Mouse (Mus musculus): ENCODE data around the gene Lyzl4. TPM values are rescaled to one million over a fixed set of nuclear protein-coding genes. Genes with fewer than 3 reads are reported as not detected.

Gene Lyzl4
- polyA plus RNA-seq, 1 experiment from 2014 or later: 0.12 TPM

- Histone ChIP-seq H3K27me3 (ENCODE audit: insufficient read depth, low read length) (no peaks in the 10 kb centered on the region), H3K9me3 (ENCODE audit: low read length) (no peaks in the 10 kb centered on the region), H3K4me2 (ENCODE audit: low read depth, low read length) (no peak overlapping the region), H3K9ac (replicated peaks) (no peak overlapping the region), H3K4me3 (ENCODE audit: low read depth, low read length) (no peak overlapping the region), H3K36me3 (replicated peaks; ENCODE audit: insufficient read depth, low read length) (no peaks in the 10 kb centered on the region), H3K27ac (ENCODE audit: low read depth) (no peak overlapping the region), H3K4me1 (ENCODE audit: insufficient read depth) (no peaks in the 10 kb centered on the region)
- DNase-seq (no peak), ATAC-seq (no peak)
- TF ChIP-seq CTCF (IDR thresholded peaks at IDR 0.05; ENCODE audit: low read depth) (no peak), EP300 (IDR thresholded peaks at IDR 0.05; ENCODE audit: low read depth) (no peak)
These were observed 27.6 kb downstream of the Lyzl4 start for GRCm38 (mm10) chr9:121614241-121614757.

- 23% methylated on average over 5 of the region's 5 CpGs for WGBS (ENCODE audit: insufficient replicate concordance)
- no peak for ATAC-seq
- H3K4me1 ChIP-seq (ENCODE audit: insufficient read depth): no peaks in the 10 kb centered on the region
These were observed 28.7 kb downstream of the Lyzl4 start for GRCm38 (mm10) chr9:121613192-121613591.

GRCm38 (mm10) chr9:121609381-121609780 lies 32.5 kb downstream of the Lyzl4 start:
- WGBS (ENCODE audit: insufficient replicate concordance): 38% methylated on average over 6 of the region's 6 CpGs
- TF ChIP-seq EP300 (IDR thresholded peaks at IDR 0.05; ENCODE audit: low read depth) (no peak), CTCF (IDR thresholded peaks at IDR 0.05; ENCODE audit: low read depth) (no peak)
- Histone ChIP-seq H3K9ac (replicated peaks) (no peak overlapping the region), H3K9me3 (ENCODE audit: low read length) (no peaks in the 10 kb centered on the region), H3K4me3 (ENCODE audit: low read depth, low read length) (no peak overlapping the region), H3K27me3 (ENCODE audit: insufficient read depth, low read length) (0 out of 2 replicates have a peak, but pooled peaks cover 4% of the 10 kb centered on the region), H3K4me1 (ENCODE audit: insufficient read depth) (no peaks in the 10 kb centered on the region), H3K27ac (ENCODE audit: low read depth) (no peak overlapping the region), H3K4me2 (ENCODE audit: low read depth, low read length) (no peak overlapping the region), H3K36me3 (replicated peaks; ENCODE audit: insufficient read depth, low read length) (no peaks in the 10 kb centered on the region)
- DNase-seq (no peak), ATAC-seq (no peak)

More at GRCm38 (mm10) chr9:121613192-121613591, 28.7 kb downstream of the Lyzl4 start:
- Histone ChIP-seq H3K4me3 (ENCODE audit: low read depth, low read length) (no peak overlapping the region), H3K4me2 (ENCODE audit: low read depth, low read length) (no peak overlapping the region), H3K9ac (replicated peaks) (no peak overlapping the region), H3K9me3 (ENCODE audit: low read length) (no peaks in the 10 kb centered on the region), H3K27me3 (ENCODE audit: insufficient read depth, low read length) (0 out of 2 replicates have a peak, but pooled peaks cover 4% of the 10 kb centered on the region), H3K36me3 (replicated peaks; ENCODE audit: insufficient read depth, low read length) (no peaks in the 10 kb centered on the region), H3K27ac (ENCODE audit: low read depth) (no peak overlapping the region)
- no peak for TF ChIP-seq CTCF (IDR thresholded peaks at IDR 0.05; ENCODE audit: low read depth)
- no peak for TF ChIP-seq EP300 (IDR thresholded peaks at IDR 0.05; ENCODE audit: low read depth)
- DNase-seq: no peak

- Histone ChIP-seq H3K9me3 (ENCODE audit: low read length) (no peaks in the 10 kb centered on the region), H3K9ac (replicated peaks) (no peak overlapping the region), H3K27ac (ENCODE audit: low read depth) (no peak overlapping the region), H3K4me2 (ENCODE audit: low read depth, low read length) (no peak overlapping the region), H3K27me3 (ENCODE audit: insufficient read depth, low read length) (0 out of 2 replicates have a peak, but pooled peaks cover 4% of the 10 kb centered on the region), H3K4me3 (ENCODE audit: low read depth, low read length) (no peak overlapping the region), H3K36me3 (replicated peaks; ENCODE audit: insufficient read depth, low read length) (no peaks in the 10 kb centered on the region), H3K4me1 (ENCODE audit: insufficient read depth) (no peaks in the 10 kb centered on the region)
- WGBS (ENCODE audit: insufficient replicate concordance): 42% methylated on average over 1 of the region's 1 CpGs
- no peak for DNase-seq
- no peak for TF ChIP-seq CTCF (IDR thresholded peaks at IDR 0.05; ENCODE audit: low read depth)
- no peak for TF ChIP-seq EP300 (IDR thresholded peaks at IDR 0.05; ENCODE audit: low read depth)
- no peak for ATAC-seq
These were observed 35.3 kb downstream of the Lyzl4 start for GRCm38 (mm10) chr9:121606498-121607096.

- peak; percentile 68 for DNase-seq
- H3K9me3 ChIP-seq (ENCODE audit: low read length): no peaks in the 10 kb centered on the region
- TF ChIP-seq EP300 (IDR thresholded peaks at IDR 0.05; ENCODE audit: low read depth) (no peak), CTCF (IDR thresholded peaks at IDR 0.05; ENCODE audit: low read depth) (peak; percentile 88)
- no peaks in the 10 kb centered on the region for H3K4me1 ChIP-seq (ENCODE audit: insufficient read depth)
- H3K36me3 ChIP-seq (replicated peaks; ENCODE audit: insufficient read depth, low read length): no peaks in the 10 kb centered on the region
- no peak overlapping the region for H3K27ac ChIP-seq (ENCODE audit: low read depth)
- WGBS (ENCODE audit: insufficient replicate concordance): 51% methylated on average over 12 of the region's 12 CpGs
- no peak overlapping the region for H3K4me3 ChIP-seq (ENCODE audit: low read depth, low read length)
- no peak overlapping the region for H3K9ac ChIP-seq (replicated peaks)
- 0 out of 2 replicates have a peak, but pooled peaks cover 4% of the 10 kb centered on the region for H3K27me3 ChIP-seq (ENCODE audit: insufficient read depth, low read length)
- ATAC-seq: no peak; the same call in 1 of the 2 replicates
- H3K4me2 ChIP-seq (ENCODE audit: low read depth, low read length): no peak overlapping the region
These were observed 36.2 kb downstream of the Lyzl4 start for GRCm38 (mm10) chr9:121605414-121606278.

GRCm38 (mm10) chr9:121602381-121602780 lies 39.5 kb downstream of the Lyzl4 start:
- no peak for ATAC-seq
- no peak for DNase-seq
- no peak overlapping the region for H3K4me3 ChIP-seq (ENCODE audit: low read depth, low read length)
- TF ChIP-seq EP300 (IDR thresholded peaks at IDR 0.05; ENCODE audit: low read depth) (no peak), CTCF (IDR thresholded peaks at IDR 0.05; ENCODE audit: low read depth) (no peak)
- no peaks in the 10 kb centered on the region for H3K36me3 ChIP-seq (replicated peaks; ENCODE audit: insufficient read depth, low read length)
- no peaks in the 10 kb centered on the region for H3K27me3 ChIP-seq (ENCODE audit: insufficient read depth, low read length)
- no peak overlapping the region for H3K9ac ChIP-seq (replicated peaks)
- no peak overlapping the region for H3K4me2 ChIP-seq (ENCODE audit: low read depth, low read length)
- no peaks in the 10 kb centered on the region for H3K4me1 ChIP-seq (ENCODE audit: insufficient read depth)
- H3K27ac ChIP-seq (ENCODE audit: low read depth): no peak overlapping the region
- no peaks in the 10 kb centered on the region for H3K9me3 ChIP-seq (ENCODE audit: low read length)
- 69% methylated on average over 2 of the region's 2 CpGs for WGBS (ENCODE audit: insufficient replicate concordance)

Measured in liver, postnatal 0 days (tissue).